Mouse (Mus musculus) ES-E14 (cell line): ENCODE measurements around the gene Tap2. TPM values are rescaled to one million over a fixed set of nuclear protein-coding genes. Genes with fewer than 3 reads are reported as not detected.

Source experiments
- DNase-seq: peaks from one replicate; pipeline ENCODE4 v3.0.0-alpha.2; 2013; ENCODE audit warnings: low read depth, low spot score
- H3K27ac ChIP-seq: 2 replicates; pipeline ENCODE4 v1.5.1; 2012; ENCODE audit warnings: low read depth, mild to moderate bottlenecking, low read length, moderate library complexity, mixed read lengths; ENCODE audit not compliant: poor library complexity, insufficient read depth, severe bottlenecking
- H3K36me3 ChIP-seq: 2 replicates; pipeline ENCODE4 v1.6.1; 2012; ENCODE audit warnings: mild to moderate bottlenecking, low read length, moderate library complexity, mixed read lengths; ENCODE audit not compliant: control insufficient read depth, poor library complexity, insufficient read depth, severe bottlenecking
- H3K4me1 ChIP-seq, 2 experiments: fragments of 150-350 bp in 1 of 2; sonication (generic) in 1 of 2; 2 replicates each; pipeline ENCODE4 v1.6.1; 2012; ENCODE audit warnings: low read length in 2 of 2, mild to moderate bottlenecking in 1 of 2, mixed read lengths in 1 of 2; ENCODE audit not compliant: control insufficient read depth in 2 of 2, insufficient read depth in 2 of 2, poor library complexity in 1 of 2
- H3K4me3 ChIP-seq, 2 experiments: fragments of 150-350 bp in 1 of 2; sonication (generic) in 1 of 2; 2 replicates each; pipeline ENCODE4 v1.5.1; 2012; ENCODE audit warnings: low read length in 2 of 2, low read depth in 1 of 2, mild to moderate bottlenecking in 1 of 2, mixed read lengths in 1 of 2; ENCODE audit not compliant: insufficient read depth in 1 of 2, poor library complexity in 1 of 2, severe bottlenecking in 1 of 2
- H3K9ac ChIP-seq: 2 replicates; pipeline ENCODE4 v1.6.1; 2012; ENCODE audit warnings: low read depth, mild to moderate bottlenecking, low read length, mixed read lengths; ENCODE audit not compliant: poor library complexity, insufficient read depth, severe bottlenecking
- H3K9me3 ChIP-seq: fragments of 150-350 bp; sonication (generic); 2 replicates; pipeline ENCODE4 v1.6.1; 2012; ENCODE audit warnings: low read depth, mild to moderate bottlenecking, low read length; ENCODE audit not compliant: control insufficient read depth, insufficient read depth
- CHD2 ChIP-seq: IDR thresholded peaks from 2 replicates; pipeline ENCODE4 v1.6.1; 2014; ENCODE audit warnings: mild to moderate bottlenecking, low read depth, low read length, inconsistent platforms
- HCFC1 ChIP-seq: IDR thresholded peaks from 2 replicates; pipeline ENCODE4 v1.6.1; 2012; ENCODE audit warnings: low read length, inconsistent platforms, borderline replicate concordance; ENCODE audit not compliant: insufficient read depth
- MAFK ChIP-seq: IDR thresholded peaks from 2 replicates; pipeline ENCODE4 v1.6.1; 2014; ENCODE audit warnings: mild to moderate bottlenecking, low read depth, low read length, inconsistent platforms; ENCODE audit not compliant: insufficient read depth
- ZC3H11A ChIP-seq: IDR thresholded peaks from 2 replicates; pipeline ENCODE4 v1.6.1; 2012; ENCODE audit warnings: low read depth, mild to moderate bottlenecking, inconsistent platforms, low read length, borderline replicate concordance
- ZNF384 ChIP-seq: IDR thresholded peaks from 2 replicates; pipeline ENCODE4 v1.6.1; 2012; ENCODE audit warnings: low read depth, low read length, inconsistent platforms
- in situ Hi-C, 2 experiments: fragments of 600-800 bp; cut with MboI; formaldehyde crosslinking; loops; one replicate each; pipeline ENCODE4 v1.15.1; 2025; ENCODE audit warnings: low sequenced_read_pairs in 2 of 2, inconsistent platforms in 1 of 2; ENCODE audit not compliant: unreplicated experiment in 2 of 2
- total RNA-seq: library from RNA; depleted of rRNA; stranded (reverse); fragments of 300-350 nt; gene quantifications from 2 replicates; pipeline ENCODE4 v1.2.3, GENCODE M21; 2012

Gene Tap2
- total RNA-seq, 1 experiment = 4.0 TPM

DNA sequence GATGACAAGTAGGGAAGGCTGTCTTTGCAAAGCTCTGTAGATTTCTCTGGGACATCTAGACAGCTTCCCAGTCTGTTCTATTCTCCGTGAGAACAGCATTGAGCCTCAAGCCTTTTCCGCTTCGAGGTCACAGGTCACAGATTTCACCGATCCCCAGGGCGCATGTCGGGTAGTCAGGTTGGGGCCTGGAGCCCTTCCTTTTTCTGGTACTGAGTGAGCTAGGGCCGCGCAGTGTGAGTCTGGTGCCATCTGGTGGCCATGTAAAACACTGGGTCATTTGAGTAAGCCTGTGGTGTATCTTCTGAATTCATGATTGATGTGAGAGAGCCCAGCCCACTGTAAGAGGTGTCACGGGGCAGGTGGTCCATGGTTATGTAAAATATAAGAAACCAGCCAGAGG lies 31.6 kb downstream of the Tap2 start:
- in situ Hi-C loops = no loop called here
- no peak overlapping the region for H3K4me3 ChIP-seq
- H3K36me3 ChIP-seq = no peaks in the 10 kb centered on the region
- H3K4me1 ChIP-seq = no peaks in the 10 kb centered on the region
- TF ChIP-seq CHD2 = no peak
- no peak for TF ChIP-seq MAFK
- TF ChIP-seq HCFC1 = no peak
- TF ChIP-seq ZC3H11A = no peak
- TF ChIP-seq ZNF384 = no peak
- no peak overlapping the region for H3K9ac ChIP-seq
- no peak overlapping the region for H3K27ac ChIP-seq
- H3K9me3 ChIP-seq = peaks cover 20% of the 10 kb centered on the region
- DNase-seq = no peak

- no peak for TF ChIP-seq ZNF384
- no peak for TF ChIP-seq HCFC1
- no peak for TF ChIP-seq CHD2
- TF ChIP-seq MAFK = no peak
- TF ChIP-seq ZC3H11A = no peak
- in situ Hi-C loops = no loop called here
- no peaks in the 10 kb centered on the region for H3K4me1 ChIP-seq
- H3K9ac ChIP-seq = no peak overlapping the region
- H3K36me3 ChIP-seq = no peaks in the 10 kb centered on the region
- no peak overlapping the region for H3K4me3 ChIP-seq
- H3K9me3 ChIP-seq = peaks cover 20% of the 10 kb centered on the region
- no peak overlapping the region for H3K27ac ChIP-seq
- no peak for DNase-seq
Measured at GRCm38 (mm10) chr17:34236691-34237090, 33.4 kb downstream of the Tap2 start.

GRCm38 (mm10) chr17:34237741-34238140 lies 34.4 kb downstream of the Tap2 start:
- Histone ChIP-seq H3K4me1 (no peaks in the 10 kb centered on the region), H3K27ac (no peak overlapping the region), H3K36me3 (no peaks in the 10 kb centered on the region), H3K9ac (no peak overlapping the region), H3K4me3 (no peak overlapping the region), H3K9me3 (peaks cover 20% of the 10 kb centered on the region)
- in situ Hi-C loops = no loop called here
- no peak for DNase-seq
- no peak for TF ChIP-seq HCFC1
- no peak for TF ChIP-seq MAFK
- TF ChIP-seq ZC3H11A = no peak
- TF ChIP-seq ZNF384 = no peak
- no peak for TF ChIP-seq CHD2

DNA sequence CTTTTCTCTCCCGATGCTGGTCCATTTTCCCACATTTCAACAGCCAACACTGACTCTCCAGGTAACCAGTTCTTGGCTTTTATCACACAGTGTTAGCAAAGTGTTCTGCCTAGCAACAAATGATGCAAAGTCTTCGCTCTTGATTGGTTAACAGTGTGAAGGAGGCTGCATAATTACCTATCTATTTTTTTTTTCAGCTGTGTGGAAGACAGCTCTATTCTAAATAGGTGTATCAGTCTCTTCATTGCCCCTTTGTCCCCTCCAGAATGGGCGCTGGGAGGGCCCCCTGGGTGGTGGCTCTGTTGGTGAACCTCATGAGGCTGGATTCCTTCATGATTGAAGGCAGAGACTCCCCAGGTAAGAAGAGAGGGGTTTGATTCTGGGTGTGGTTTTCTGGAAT lies 35.4 kb downstream of the Tap2 start, which contains the start of gene H2-Ob:
Gene H2-Ob, plus strand, starts transcription at position 198 of the 400 bp plus-strand sequence.
- Histone ChIP-seq H3K36me3 (no peaks in the 10 kb centered on the region), H3K27ac (no peak within 1 kb of the TSS), H3K9me3 (peaks cover 11% of the 10 kb centered on the region; the same call in 1 of the 2 replicates), H3K4me3 (no peak within 1 kb of the TSS), H3K9ac (no peak within 1 kb of the TSS), H3K4me1 (no peaks in the 10 kb centered on the region)
- in situ Hi-C loops = no loop called here
- no peak for TF ChIP-seq ZC3H11A
- peak; percentile 78 for TF ChIP-seq CHD2
- TF ChIP-seq ZNF384 = 0 out of 2 replicates have a peak, but pooled peaks have one; percentile 25
- no peak for DNase-seq

- no peaks in the 10 kb centered on the region for H3K36me3 ChIP-seq
- TF ChIP-seq ZC3H11A (no peak), MAFK (no peak), ZNF384 (no peak), CHD2 (no peak), HCFC1 (no peak)
- no peak overlapping the region for H3K9ac ChIP-seq
- H3K4me3 ChIP-seq = no peak overlapping the region
- H3K27ac ChIP-seq = no peak overlapping the region
- H3K9me3 ChIP-seq = peaks cover 5% of the 10 kb centered on the region; the same call in 1 of the 2 replicates
- H3K4me1 ChIP-seq = no peaks in the 10 kb centered on the region
- DNase-seq = no peak
- in situ Hi-C loops = loop anchor here in 1 of 2 experiments (10.0 kb wide), 1 partner anchor 105 kb away; no protein-coding TSS in a partner anchor
Measured at GRCm38 (mm10) chr17:34239601-34240041, 36.3 kb downstream of the Tap2 start.
